Mouse (Mus musculus): ENCODE results near the gene Gzmm.

DNA sequence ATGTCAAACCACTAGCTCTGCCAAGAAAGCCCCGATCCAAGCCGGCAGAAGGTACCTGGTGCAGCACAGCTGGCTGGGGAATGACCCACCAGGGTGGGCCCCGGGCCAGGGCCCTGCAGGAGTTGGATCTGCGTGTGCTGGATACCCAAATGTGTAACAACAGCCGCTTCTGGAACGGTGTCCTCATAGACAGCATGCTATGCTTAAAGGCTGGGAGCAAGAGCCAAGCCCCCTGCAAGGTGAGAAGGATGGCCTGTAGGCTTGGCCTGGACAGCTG, 5.5 kb downstream of the Gzmm start:
- TF ChIP-seq CTCF (IDR thresholded peaks at IDR 0.05; ENCODE audit: control insufficient read depth, insufficient read depth, insufficient read length) = no peak
- no peak for TF ChIP-seq USF1 (IDR thresholded peaks at IDR 0.05; ENCODE audit: low read depth)
- no peak for TF ChIP-seq MYOD1 (IDR thresholded peaks at IDR 0.05; ENCODE audit: control insufficient read depth, insufficient read length, low read depth)
- no peak for TF ChIP-seq MAX (IDR thresholded peaks at IDR 0.05)
- no peak for TF ChIP-seq FOSL1 (IDR thresholded peaks at IDR 0.05; ENCODE audit: insufficient read depth, low read length, poor library complexity, severe bottlenecking)
- TF ChIP-seq MYOG (IDR thresholded peaks at IDR 0.05; ENCODE audit: control insufficient read depth, extremely low read depth, insufficient read length) = no peak
- TF ChIP-seq CEBPB (IDR thresholded peaks at IDR 0.05; ENCODE audit: low read depth) = no peak

Data from C2C12 (cell line).